Mouse (Mus musculus) layer of hippocampus, postnatal 10 days (tissue): ENCODE results near the gene Ehd1. TPM values are rescaled to one million over a fixed set of nuclear protein-coding genes. Genes with fewer than 3 reads are reported as not detected.

ENCODE experiments used
- DNase-seq, 2 experiments: peaks; one replicate each; pipeline ENCODE4 v3.0.0; 2021; ENCODE audit warnings: low spot score in 2 of 2
- microRNA-seq, 2 experiments: library from miRNA; unstranded; fragments of <30 nt; microRNA quantifications; one replicate each; pipeline ENCODE4 v1.2.0; 2021
- total RNA-seq, 2 experiments: library from RNA; stranded (reverse); gene quantifications; 2 replicates each; pipeline ENCODE4 v1.2.3; 2021

The Ehd1 gene
- total RNA-seq, 2 experiments from 2014 or later, result 75.1 to 82.7 TPM

DNA sequence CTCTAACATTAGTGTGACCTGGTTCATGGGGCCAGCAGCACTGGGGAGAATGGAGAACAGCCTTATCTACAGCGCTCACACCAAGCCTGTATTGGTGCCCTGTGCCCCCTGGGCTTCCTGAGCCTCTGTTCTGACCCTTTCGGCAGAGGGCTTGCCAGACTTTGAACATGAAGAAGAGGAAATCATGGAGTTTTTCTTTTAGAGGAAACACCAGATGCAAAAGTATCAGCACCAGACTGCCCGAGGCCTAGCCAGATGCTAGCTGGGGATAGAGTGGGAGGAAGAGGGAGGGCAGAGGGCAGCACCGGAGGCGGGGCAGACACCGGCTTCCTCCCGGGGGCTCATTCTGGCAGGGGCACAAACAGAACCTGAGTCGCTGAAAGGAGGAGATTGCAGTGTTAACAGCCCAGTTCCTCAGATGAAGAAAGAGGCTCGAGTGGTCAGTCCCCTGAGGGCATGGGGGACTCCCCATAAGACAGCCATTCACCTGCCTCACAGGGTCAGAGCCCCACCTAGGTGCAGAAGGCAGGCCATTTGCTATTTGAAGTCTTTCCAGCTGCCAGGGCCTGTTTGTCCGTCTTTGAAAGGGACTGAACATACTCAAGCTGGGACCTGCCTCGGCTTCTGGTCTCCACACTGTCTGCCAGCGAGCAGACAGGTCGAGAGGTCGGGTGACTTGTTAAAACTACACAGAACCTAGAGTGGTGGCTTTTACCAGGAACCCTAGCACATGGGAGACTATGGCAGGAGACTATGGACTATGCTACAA is 72.9 kb downstream of the Ehd1 start:
- no peak for DNase-seq

Small RNA genes within 50 kb of the gene (microRNA-seq; reads per million reads assigned to microRNA genes)
- gene Mir192 (6.5 to 7.6 reads per million in 2 experiments), gene Mir194-2 (18.3 to 26.7 reads per million in 2 experiments), gene Mir6989 (3.6 to 4.9 reads per million in 2 experiments)

Other genes with a start within 250 kb of the Ehd1 start
- 10 to 100 TPM; 40.6 to 41.2 TPM for gene Syvn1, start 230.1 kb upstream of the Ehd1 start, total RNA-seq
- gene Mrpl49, start 218.9 kb upstream of the Ehd1 start, total RNA-seq, result 10 to 100 TPM; 40.3 to 42.4 TPM
- gene Fau, start 218.9 kb upstream of the Ehd1 start, total RNA-seq, result 100 to 1,000 TPM; 656 to 785 TPM
- 10 to 100 TPM; 37.3 to 41.2 TPM for gene Znhit2, start 215.5 kb upstream of the Ehd1 start, total RNA-seq
- gene Tm7sf2, start 208.4 kb upstream of the Ehd1 start, total RNA-seq, result 10 to 100 TPM; 60.0 to 70.8 TPM
- 10 to 100 TPM; 82.0 to 92.0 TPM for gene Vps51, start 199.5 kb upstream of the Ehd1 start, total RNA-seq
- gene Tmem262, start 196.7 kb upstream of the Ehd1 start, total RNA-seq, result not detected
- gene Gm28374, start 194.5 kb upstream of the Ehd1 start, total RNA-seq, result under 1 TPM; 0.56 to 0.85 TPM
- 10 to 100 TPM; 36.8 to 37.6 TPM for gene Zfpl1, start 191.8 kb upstream of the Ehd1 start, total RNA-seq
- 1 to 10 TPM; 1.1 to 1.3 TPM for gene Cdca5, start 191.7 kb upstream of the Ehd1 start, total RNA-seq
- under 1 TPM in 1 of 2 experiments, not detected in 1; 0.80 TPM for gene AC131692.1, start 182.3 kb upstream of the Ehd1 start, total RNA-seq
- gene Naaladl1, start 170.9 kb upstream of the Ehd1 start, total RNA-seq, result under 1 TPM; 0.32 to 0.38 TPM
- 10 to 100 TPM; 18.8 to 21.6 TPM for gene Sac3d1, start 158.1 kb upstream of the Ehd1 start, total RNA-seq
- gene Snx15, start 148.4 kb upstream of the Ehd1 start, total RNA-seq, result 10 to 100 TPM; 35.0 to 35.4 TPM
- gene Batf2, start 135.7 kb upstream of the Ehd1 start, total RNA-seq, result under 1 TPM in 1 of 2 experiments, not detected in 1; 0.59 TPM
- gene Arl2, start 135.2 kb upstream of the Ehd1 start, total RNA-seq, result 10 to 100 TPM; 53.0 to 60.2 TPM
- gene Majin, start 92.3 kb upstream of the Ehd1 start, total RNA-seq, result not detected
- not detected for gene Gpha2, start 50.3 kb upstream of the Ehd1 start, total RNA-seq
- 100 to 1,000 TPM; 187 to 188 TPM for gene Ppp2r5b, start 40.9 kb upstream of the Ehd1 start, total RNA-seq
- 10 to 100 TPM; 31.3 to 31.6 TPM for gene Atg2a, start 35.1 kb upstream of the Ehd1 start, total RNA-seq
- gene Cdc42bpg, start 29.7 kb downstream of the Ehd1 start, total RNA-seq, result 1 to 10 TPM; 5.0 TPM
- 10 to 100 TPM; 72.0 to 73.6 TPM for gene Men1, start 58.3 kb downstream of the Ehd1 start, total RNA-seq
- 10 to 100 TPM; 79.3 to 86.2 TPM for gene Map4k2, start 64.4 kb downstream of the Ehd1 start, total RNA-seq
- gene Sf1, start 87.0 kb downstream of the Ehd1 start, total RNA-seq, result 100 to 1,000 TPM; 190 to 194 TPM
- gene Pygm, start 107.7 kb downstream of the Ehd1 start, total RNA-seq, result 10 to 100 TPM; 16.2 to 17.4 TPM
- gene Rasgrp2, start 122.6 kb downstream of the Ehd1 start, total RNA-seq, result 10 to 100 TPM; 93.5 to 99.9 TPM
- 100 to 1,000 TPM; 683 to 691 TPM for gene Nrxn2, start 142.0 kb downstream of the Ehd1 start, total RNA-seq